Mouse (Mus musculus) kidney, embryonic 15.5 days (tissue): ENCODE measurements at regions not wholly inside any gene's neighbourhood (a gene's known extent, or its start where the extent isn't known, plus 50 kb on each side); places are given as distances from the start of the nearest gene placed in this dataset.

Experiments
- ATAC-seq: fragments of 200-750 bp; cut with Nextera tagmentation; replicated peaks from 2 replicates; pipeline ENCODE4 v1.8.0; 2017; ENCODE audit warnings: moderate TSS enrichment; ENCODE audit not compliant: low FRiP score
- H3K27ac ChIP-seq: fragments of 300-500 bp; sonication (generic); 2 replicates; pipeline ENCODE4 v1.5.1; 2015; ENCODE audit warnings: mild to moderate bottlenecking, inconsistent platforms
- H3K27me3 ChIP-seq: fragments of 300-500 bp; sonication (generic); 2 replicates; pipeline ENCODE4 v1.6.1; 2015; ENCODE audit warnings: inconsistent platforms
- H3K36me3 ChIP-seq: fragments of 300-500 bp; sonication (generic); 2 replicates; pipeline ENCODE4 v1.6.1; 2015; ENCODE audit warnings: inconsistent platforms
- H3K4me1 ChIP-seq: fragments of 300-500 bp; sonication (generic); 2 replicates; pipeline ENCODE4 v1.6.1; 2015; ENCODE audit warnings: inconsistent platforms
- H3K4me2 ChIP-seq: fragments of 300-500 bp; sonication (generic); 2 replicates; pipeline ENCODE4 v1.6.1; 2015; ENCODE audit warnings: moderate library complexity, mild to moderate bottlenecking, inconsistent platforms
- H3K4me3 ChIP-seq: fragments of 300-500 bp; sonication (generic); replicated peaks from 2 replicates; pipeline ENCODE4 v1.5.1; 2015; ENCODE audit warnings: mild to moderate bottlenecking, inconsistent platforms
- H3K9ac ChIP-seq: fragments of 300-500 bp; sonication (generic); 2 replicates; pipeline ENCODE4 v1.6.1; 2015; ENCODE audit warnings: mild to moderate bottlenecking, inconsistent platforms
- H3K9me3 ChIP-seq: fragments of 300-500 bp; sonication (generic); replicated peaks from 2 replicates; pipeline ENCODE4 v1.6.1; 2016; ENCODE audit warnings: inconsistent platforms
- WGBS: fragments of 180-500 bp; shearing (Covaris S2); methylation state at CpG from one replicate; pipeline ENCODE4 v1.1.7; 2015; ENCODE audit warnings: mixed read lengths; 5-methylcytosine and 5-hydroxymethylcytosine counted together

GRCm38 (mm10) chr3:51082831-51083575, 141.2 kb upstream of the Noct start:
- Histone ChIP-seq H3K36me3 (no peaks in the 10 kb centered on the region), H3K4me1 (no peaks in the 10 kb centered on the region), H3K4me2 (no peak overlapping the region), H3K27ac (no peak overlapping the region), H3K9me3 (no peaks in the 10 kb centered on the region), H3K4me3 (no peak overlapping the region), H3K27me3 (no peaks in the 10 kb centered on the region), H3K9ac (no peak overlapping the region)
- WGBS: 75% methylated on average over 11 of the region's 11 CpGs
- no peak for ATAC-seq

GRCm38 (mm10) chr3:51083583-51083982, 140.7 kb upstream of the Noct start:
- no peaks in the 10 kb centered on the region for H3K27me3 ChIP-seq
- ATAC-seq: no peak
- no peak overlapping the region for H3K9ac ChIP-seq
- H3K4me3 ChIP-seq: no peak overlapping the region
- no peaks in the 10 kb centered on the region for H3K4me1 ChIP-seq
- H3K4me2 ChIP-seq: no peak overlapping the region
- H3K27ac ChIP-seq: no peak overlapping the region
- H3K36me3 ChIP-seq: no peaks in the 10 kb centered on the region
- no peaks in the 10 kb centered on the region for H3K9me3 ChIP-seq
- 69% methylated on average over 7 of the region's 7 CpGs for WGBS

GRCm38 (mm10) chr3:51086441-51086849, 137.8 kb upstream of the Noct start:
- H3K4me3 ChIP-seq: no peak overlapping the region
- no peaks in the 10 kb centered on the region for H3K36me3 ChIP-seq
- H3K4me2 ChIP-seq: no peak overlapping the region
- no peak overlapping the region for H3K27ac ChIP-seq
- H3K9ac ChIP-seq: no peak overlapping the region
- H3K27me3 ChIP-seq: no peaks in the 10 kb centered on the region
- WGBS: 53% methylated on average over 10 of the region's 10 CpGs
- H3K9me3 ChIP-seq: no peaks in the 10 kb centered on the region
- no peaks in the 10 kb centered on the region for H3K4me1 ChIP-seq
- no peak for ATAC-seq

- Histone ChIP-seq H3K4me2 (no peak overlapping the region), H3K9me3 (no peaks in the 10 kb centered on the region), H3K27me3 (no peaks in the 10 kb centered on the region), H3K4me3 (no peak overlapping the region), H3K36me3 (no peaks in the 10 kb centered on the region), H3K27ac (no peak overlapping the region), H3K9ac (no peak overlapping the region), H3K4me1 (no peaks in the 10 kb centered on the region)
- no peak for ATAC-seq
- WGBS: 91% methylated on average over 4 of the region's 4 CpGs
These were observed 137.2 kb upstream of the Noct start for GRCm38 (mm10) chr3:51087076-51087475.

GRCm38 (mm10) chr3:51089036-51089669, 135.1 kb upstream of the Noct start:
- Histone ChIP-seq H3K9ac (no peak overlapping the region), H3K27ac (no peak overlapping the region), H3K4me3 (no peak overlapping the region), H3K36me3 (no peaks in the 10 kb centered on the region), H3K27me3 (no peaks in the 10 kb centered on the region), H3K4me2 (no peak overlapping the region), H3K9me3 (no peaks in the 10 kb centered on the region), H3K4me1 (peaks cover 3% of the 10 kb centered on the region; the same call in 1 of the 2 replicates)
- ATAC-seq: no peak
- WGBS: 81% methylated on average over 10 of the region's 10 CpGs

- Histone ChIP-seq H3K36me3 (no peaks in the 10 kb centered on the region), H3K9ac (no peak overlapping the region), H3K27me3 (no peaks in the 10 kb centered on the region), H3K4me2 (no peak overlapping the region), H3K4me1 (peaks cover 7% of the 10 kb centered on the region), H3K9me3 (no peaks in the 10 kb centered on the region), H3K27ac (no peak overlapping the region), H3K4me3 (no peak overlapping the region)
- ATAC-seq: no peak
- WGBS: 20% methylated on average over 4 of the region's 4 CpGs
These were observed 132.8 kb upstream of the Noct start for GRCm38 (mm10) chr3:51091478-51091877.

- 50% methylated on average over 12 of the region's 12 CpGs for WGBS
- no peaks in the 10 kb centered on the region for H3K27me3 ChIP-seq
- no peaks in the 10 kb centered on the region for H3K9me3 ChIP-seq
- no peak overlapping the region for H3K9ac ChIP-seq
- no peak overlapping the region for H3K4me2 ChIP-seq
- no peaks in the 10 kb centered on the region for H3K36me3 ChIP-seq
- H3K4me1 ChIP-seq: peaks cover 9% of the 10 kb centered on the region
- peak; percentile 65 for ATAC-seq
- H3K4me3 ChIP-seq: no peak overlapping the region
- H3K27ac ChIP-seq: peak overlapping the region; percentile 28; the same call in 1 of the 2 replicates
These were observed 131.9 kb upstream of the Noct start for GRCm38 (mm10) chr3:51092079-51093028.

GRCm38 (mm10) chr3:51095847-51096447, 128.3 kb upstream of the Noct start:
- Histone ChIP-seq H3K4me2 (no peak overlapping the region), H3K9ac (no peak overlapping the region), H3K36me3 (no peaks in the 10 kb centered on the region), H3K4me1 (peaks cover 9% of the 10 kb centered on the region), H3K9me3 (no peaks in the 10 kb centered on the region), H3K27ac (no peak overlapping the region), H3K4me3 (no peak overlapping the region), H3K27me3 (no peaks in the 10 kb centered on the region)
- no peak for ATAC-seq
- 22% methylated on average over 14 of the region's 14 CpGs for WGBS

GRCm38 (mm10) chr3:51096545-51096944, 127.7 kb upstream of the Noct start:
- WGBS: 35% methylated on average over 6 of the region's 6 CpGs
- H3K4me2 ChIP-seq: no peak overlapping the region
- H3K27me3 ChIP-seq: no peaks in the 10 kb centered on the region
- H3K4me3 ChIP-seq: no peak overlapping the region
- no peaks in the 10 kb centered on the region for H3K9me3 ChIP-seq
- no peak overlapping the region for H3K9ac ChIP-seq
- no peak overlapping the region for H3K27ac ChIP-seq
- no peak for ATAC-seq
- peaks cover 9% of the 10 kb centered on the region for H3K4me1 ChIP-seq
- H3K36me3 ChIP-seq: no peaks in the 10 kb centered on the region

- no peak overlapping the region for H3K4me2 ChIP-seq
- no peak overlapping the region for H3K9ac ChIP-seq
- ATAC-seq: no peak
- no peaks in the 10 kb centered on the region for H3K36me3 ChIP-seq
- no peak overlapping the region for H3K4me3 ChIP-seq
- H3K9me3 ChIP-seq: no peaks in the 10 kb centered on the region
- no peak overlapping the region for H3K27ac ChIP-seq
- H3K27me3 ChIP-seq: no peaks in the 10 kb centered on the region
- peaks cover 9% of the 10 kb centered on the region for H3K4me1 ChIP-seq
- WGBS: 86% methylated on average over 10 of the region's 10 CpGs
These were observed 126.9 kb upstream of the Noct start for GRCm38 (mm10) chr3:51097362-51097761.

GRCm38 (mm10) chr3:51099966-51100365, 124.3 kb upstream of the Noct start:
- H3K4me3 ChIP-seq: no peak overlapping the region
- no peak for ATAC-seq
- WGBS: 91% methylated on average over 7 of the region's 7 CpGs
- no peaks in the 10 kb centered on the region for H3K9me3 ChIP-seq
- no peak overlapping the region for H3K4me2 ChIP-seq
- no peaks in the 10 kb centered on the region for H3K36me3 ChIP-seq
- no peaks in the 10 kb centered on the region for H3K27me3 ChIP-seq
- H3K27ac ChIP-seq: no peak overlapping the region
- H3K9ac ChIP-seq: no peak overlapping the region
- H3K4me1 ChIP-seq: peaks cover 6% of the 10 kb centered on the region
